Mouse (Mus musculus): ENCODE measurements at regions not wholly inside any gene's neighbourhood (a gene's known extent, or its start where the extent isn't known, plus 50 kb on each side); places are given as distances from the start of the nearest gene placed in this dataset.

DNA sequence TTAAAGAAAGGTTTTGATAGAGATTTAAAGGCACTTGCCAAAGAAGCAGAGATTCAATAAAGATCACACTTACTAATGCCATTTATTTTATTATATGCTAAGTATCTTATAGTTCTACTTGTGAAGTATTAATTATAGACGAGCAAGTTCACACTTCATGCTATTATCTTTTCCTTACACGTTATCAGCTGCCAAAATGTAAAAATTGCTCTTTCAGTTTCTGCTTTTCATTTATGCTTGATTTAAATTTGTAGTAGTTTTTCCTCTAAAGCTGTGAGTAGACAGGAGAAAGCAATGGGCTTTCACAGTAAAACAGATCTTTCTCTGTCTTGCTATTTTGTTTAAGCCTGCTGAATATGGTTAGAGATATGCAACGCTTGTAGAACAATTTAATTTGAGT lies 125.9 kb upstream of the Cdkn2b start:
- H3K27me3 ChIP-seq (ENCODE audit: control insufficient read depth, insufficient read depth, low read length): no peaks in the 10 kb centered on the region
- H3K4me1 ChIP-seq (ENCODE audit: control insufficient read depth, insufficient read depth, low read length): no peaks in the 10 kb centered on the region
- no peaks in the 10 kb centered on the region for H3K36me3 ChIP-seq (ENCODE audit: control insufficient read depth, insufficient read depth, low read length)
- no peak overlapping the region for H3K4me3 ChIP-seq (ENCODE audit: control insufficient read depth, low read depth, low read length)
- H3K27ac ChIP-seq (ENCODE audit: control insufficient read depth, insufficient read depth, low read depth, low read length): no peak overlapping the region
- no peak for TF ChIP-seq POLR2A (IDR thresholded peaks at IDR 0.05; ENCODE audit: control insufficient read depth, low read depth, low read length)

DNA sequence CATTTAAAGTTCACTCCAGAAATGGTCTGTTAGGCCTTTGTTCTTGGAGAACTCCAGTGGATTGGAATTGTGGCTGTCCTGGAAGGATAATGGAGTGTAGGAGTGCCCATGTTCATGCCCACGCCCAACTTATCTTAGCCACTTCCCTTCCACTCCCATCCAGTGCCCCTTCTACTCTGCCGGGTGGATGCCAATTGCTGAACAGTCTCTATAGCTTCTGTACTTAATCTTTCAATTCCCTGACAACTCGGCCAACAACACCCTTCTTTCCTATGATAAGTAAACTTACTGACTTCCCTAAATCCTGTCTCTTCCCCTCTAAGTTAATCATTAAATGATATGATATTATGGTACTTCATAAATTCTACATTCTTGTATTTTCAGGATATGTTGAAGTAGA lies 123.3 kb upstream of the Cdkn2b start:
- TF ChIP-seq CTCF (IDR thresholded peaks at IDR 0.05; ENCODE audit: control insufficient read depth, insufficient read depth, insufficient replicate concordance, low read depth, low read length) (no peak), POLR2A (IDR thresholded peaks at IDR 0.05; ENCODE audit: control insufficient read depth, low read depth, low read length) (no peak)
- H3K27me3 ChIP-seq (ENCODE audit: control insufficient read depth, insufficient read depth, low read length): no peaks in the 10 kb centered on the region
- H3K27ac ChIP-seq (ENCODE audit: control insufficient read depth, insufficient read depth, low read depth, low read length): no peak overlapping the region
- no peaks in the 10 kb centered on the region for H3K36me3 ChIP-seq (ENCODE audit: control insufficient read depth, insufficient read depth, low read length)
- no peak overlapping the region for H3K4me3 ChIP-seq (ENCODE audit: control insufficient read depth, low read depth, low read length)
- H3K4me1 ChIP-seq (ENCODE audit: control insufficient read depth, insufficient read depth, low read length): no peaks in the 10 kb centered on the region

DNA sequence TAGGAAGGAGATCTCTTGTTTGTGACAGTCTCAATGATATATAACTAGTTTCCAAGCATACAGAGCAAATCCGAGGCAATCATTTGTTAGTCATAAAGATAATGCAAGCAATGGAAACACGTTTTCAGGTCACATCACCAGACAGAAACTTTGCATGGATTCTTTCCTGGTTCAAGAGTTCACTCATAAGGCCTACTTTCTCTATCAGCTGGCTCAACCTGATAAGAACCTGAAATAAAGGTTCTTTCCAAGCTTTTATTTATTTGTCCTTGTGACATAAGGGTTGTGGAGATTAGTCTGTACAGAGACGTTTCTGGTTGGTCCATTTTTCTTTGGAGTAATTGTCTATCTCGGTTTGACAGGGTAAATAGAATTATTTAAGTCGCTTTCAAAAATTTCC lies 122.7 kb upstream of the Cdkn2b start:
- Histone ChIP-seq H3K36me3 (ENCODE audit: control insufficient read depth, insufficient read depth, low read length) (no peaks in the 10 kb centered on the region), H3K4me1 (ENCODE audit: control insufficient read depth, insufficient read depth, low read length) (no peaks in the 10 kb centered on the region), H3K27me3 (ENCODE audit: control insufficient read depth, insufficient read depth, low read length) (no peaks in the 10 kb centered on the region), H3K4me3 (ENCODE audit: control insufficient read depth, low read depth, low read length) (no peak overlapping the region), H3K27ac (ENCODE audit: control insufficient read depth, insufficient read depth, low read depth, low read length) (no peak overlapping the region)
- TF ChIP-seq CTCF (IDR thresholded peaks at IDR 0.05; ENCODE audit: control insufficient read depth, insufficient read depth, insufficient replicate concordance, low read depth, low read length) (no peak), POLR2A (IDR thresholded peaks at IDR 0.05; ENCODE audit: control insufficient read depth, low read depth, low read length) (no peak)

DNA sequence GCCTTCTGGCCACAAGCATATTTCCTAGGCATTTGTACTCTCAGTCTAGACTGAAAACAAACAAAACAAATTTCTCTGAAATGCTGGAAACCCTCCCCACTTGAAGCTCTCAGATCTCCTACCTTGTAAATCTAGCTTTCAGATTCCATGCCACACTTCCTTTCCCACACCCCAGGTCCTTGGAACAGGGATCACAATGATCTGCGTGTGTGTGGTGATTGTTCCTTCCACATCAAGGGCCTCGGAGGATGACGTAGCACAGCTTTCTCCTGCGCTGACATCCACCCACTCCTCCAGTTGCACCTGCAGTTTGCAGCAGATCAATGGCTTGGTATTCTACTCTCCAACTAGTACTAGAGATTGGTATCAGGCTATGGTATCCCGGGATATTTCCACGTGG lies 120.7 kb upstream of the Cdkn2b start:
- Histone ChIP-seq H3K4me3 (ENCODE audit: control insufficient read depth, low read depth, low read length) (no peak overlapping the region), H3K4me1 (ENCODE audit: control insufficient read depth, insufficient read depth, low read length) (no peaks in the 10 kb centered on the region), H3K27me3 (ENCODE audit: control insufficient read depth, insufficient read depth, low read length) (no peaks in the 10 kb centered on the region), H3K36me3 (ENCODE audit: control insufficient read depth, insufficient read depth, low read length) (no peaks in the 10 kb centered on the region), H3K27ac (ENCODE audit: control insufficient read depth, insufficient read depth, low read depth, low read length) (no peak overlapping the region)
- no peak for TF ChIP-seq CTCF (IDR thresholded peaks at IDR 0.05; ENCODE audit: control insufficient read depth, insufficient read depth, insufficient replicate concordance, low read depth, low read length)
- no peak for TF ChIP-seq POLR2A (IDR thresholded peaks at IDR 0.05; ENCODE audit: control insufficient read depth, low read depth, low read length)

DNA sequence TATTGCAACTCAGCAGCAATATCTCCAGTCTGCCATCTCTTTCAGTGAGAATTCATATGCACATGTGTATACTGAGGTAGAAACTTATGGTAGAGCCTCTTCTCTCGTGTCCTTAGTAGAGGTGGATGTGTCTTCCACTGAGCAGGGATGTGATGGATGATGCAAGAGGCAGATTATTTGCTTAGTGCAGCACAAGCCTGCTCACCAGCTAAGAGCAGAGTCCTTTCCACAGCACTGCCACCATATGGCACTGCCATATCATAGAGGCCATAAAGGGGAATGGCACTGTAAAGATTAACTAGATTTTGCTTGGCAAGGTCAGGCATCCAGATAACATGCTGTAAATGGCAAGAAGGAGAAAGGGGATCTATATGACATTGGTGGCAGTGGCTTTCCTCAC lies 117.6 kb upstream of the Cdkn2b start:
- Histone ChIP-seq H3K4me3 (ENCODE audit: control insufficient read depth, low read depth, low read length) (no peak overlapping the region), H3K27ac (ENCODE audit: control insufficient read depth, insufficient read depth, low read depth, low read length) (no peak overlapping the region)
- TF ChIP-seq POLR2A (IDR thresholded peaks at IDR 0.05; ENCODE audit: control insufficient read depth, low read depth, low read length) (no peak), CTCF (IDR thresholded peaks at IDR 0.05; ENCODE audit: control insufficient read depth, insufficient read depth, insufficient replicate concordance, low read depth, low read length) (no peak)

DNA sequence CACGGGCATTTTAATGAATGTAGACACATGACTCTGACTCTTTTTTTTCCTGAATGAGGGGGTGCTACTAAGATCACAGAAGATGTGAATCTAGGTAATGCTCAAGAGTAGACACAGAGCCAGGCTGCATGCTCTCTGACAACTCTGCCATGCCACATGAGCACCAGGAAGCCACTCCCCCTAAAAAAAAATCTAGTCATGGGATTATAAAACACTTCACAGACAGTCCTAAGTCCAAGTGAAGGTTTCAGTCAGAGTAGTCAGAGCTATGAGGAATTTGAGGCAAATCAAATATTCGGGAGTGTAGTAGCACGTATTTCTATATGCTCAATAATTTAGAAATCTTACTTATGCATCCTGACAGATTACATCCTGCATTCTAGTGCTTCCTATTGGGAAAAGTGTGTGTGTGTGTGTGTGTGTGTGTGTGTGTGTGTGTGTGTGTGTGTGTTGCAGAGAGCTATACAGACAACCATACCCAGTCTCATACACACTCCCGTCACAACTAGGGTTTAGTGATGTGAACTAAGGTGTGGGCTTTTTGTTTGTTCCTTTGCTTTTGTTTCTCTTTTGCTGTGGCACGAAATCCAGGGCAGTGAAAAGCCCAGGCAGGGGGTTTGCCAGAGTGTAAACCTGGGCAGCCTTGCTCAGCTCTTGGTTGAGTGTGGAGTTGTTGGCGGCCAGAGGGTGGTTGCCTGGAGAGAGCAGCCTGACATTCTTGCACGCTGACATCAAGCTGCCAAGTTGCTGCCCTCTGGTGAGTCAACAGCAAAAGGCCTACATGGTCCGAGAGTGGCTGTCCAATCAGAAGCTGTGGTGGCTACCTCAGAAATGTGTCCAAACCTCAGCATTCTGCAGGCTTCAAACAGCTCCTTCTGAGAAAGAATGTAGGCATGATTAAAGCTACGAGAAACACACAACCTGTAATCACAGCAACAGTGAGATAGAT lies 116.8 kb upstream of the Cdkn2b start:
- no peaks in the 10 kb centered on the region for H3K4me1 ChIP-seq (ENCODE audit: control insufficient read depth, insufficient read depth, low read length)
- TF ChIP-seq CTCF (IDR thresholded peaks at IDR 0.05; ENCODE audit: control insufficient read depth, insufficient read depth, insufficient replicate concordance, low read depth, low read length) (no peak), POLR2A (IDR thresholded peaks at IDR 0.05; ENCODE audit: control insufficient read depth, low read depth, low read length) (no peak)
- H3K4me3 ChIP-seq (ENCODE audit: control insufficient read depth, low read depth, low read length): no peak overlapping the region
- H3K36me3 ChIP-seq (ENCODE audit: control insufficient read depth, insufficient read depth, low read length): no peaks in the 10 kb centered on the region
- no peak overlapping the region for H3K27ac ChIP-seq (ENCODE audit: control insufficient read depth, insufficient read depth, low read depth, low read length)
- H3K27me3 ChIP-seq (ENCODE audit: control insufficient read depth, insufficient read depth, low read length): no peaks in the 10 kb centered on the region

More for the DNA sequence above, 117.6 kb upstream of the Cdkn2b start:
- Histone ChIP-seq H3K4me1 (ENCODE audit: control insufficient read depth, insufficient read depth, low read length) (no peaks in the 10 kb centered on the region), H3K27me3 (ENCODE audit: control insufficient read depth, insufficient read depth, low read length) (no peaks in the 10 kb centered on the region), H3K36me3 (ENCODE audit: control insufficient read depth, insufficient read depth, low read length) (no peaks in the 10 kb centered on the region)

DNA sequence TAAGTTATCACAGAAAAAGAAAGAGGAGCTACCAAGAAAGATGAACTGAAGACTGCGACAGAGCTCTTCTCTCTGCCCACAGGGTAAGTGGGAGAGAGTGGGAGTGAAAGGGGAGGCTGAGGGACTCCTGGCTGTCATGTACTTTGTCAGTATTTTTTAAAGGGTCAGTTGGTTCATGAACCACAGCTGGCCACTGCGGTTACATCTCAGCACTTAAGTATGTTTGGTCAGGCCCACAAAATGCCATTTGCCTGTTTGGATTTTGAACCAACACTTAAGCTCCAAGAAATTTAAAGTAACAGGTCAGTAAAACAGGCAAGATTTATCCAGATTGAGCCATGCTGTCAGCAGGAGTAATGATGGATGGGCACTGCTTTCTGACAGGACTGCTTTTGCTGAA lies 115.1 kb upstream of the Cdkn2b start:
- Histone ChIP-seq H3K4me3 (ENCODE audit: control insufficient read depth, low read depth, low read length) (no peak overlapping the region), H3K27ac (ENCODE audit: control insufficient read depth, insufficient read depth, low read depth, low read length) (no peak overlapping the region), H3K4me1 (ENCODE audit: control insufficient read depth, insufficient read depth, low read length) (no peaks in the 10 kb centered on the region), H3K36me3 (ENCODE audit: control insufficient read depth, insufficient read depth, low read length) (no peaks in the 10 kb centered on the region), H3K27me3 (ENCODE audit: control insufficient read depth, insufficient read depth, low read length) (no peaks in the 10 kb centered on the region)
- TF ChIP-seq CTCF (IDR thresholded peaks at IDR 0.05; ENCODE audit: control insufficient read depth, insufficient read depth, insufficient replicate concordance, low read depth, low read length): no peak
- TF ChIP-seq POLR2A (IDR thresholded peaks at IDR 0.05; ENCODE audit: control insufficient read depth, low read depth, low read length): no peak
